Mouse (Mus musculus): ENCODE measurements around the gene BC004004.

BC004004 gene

DNA sequence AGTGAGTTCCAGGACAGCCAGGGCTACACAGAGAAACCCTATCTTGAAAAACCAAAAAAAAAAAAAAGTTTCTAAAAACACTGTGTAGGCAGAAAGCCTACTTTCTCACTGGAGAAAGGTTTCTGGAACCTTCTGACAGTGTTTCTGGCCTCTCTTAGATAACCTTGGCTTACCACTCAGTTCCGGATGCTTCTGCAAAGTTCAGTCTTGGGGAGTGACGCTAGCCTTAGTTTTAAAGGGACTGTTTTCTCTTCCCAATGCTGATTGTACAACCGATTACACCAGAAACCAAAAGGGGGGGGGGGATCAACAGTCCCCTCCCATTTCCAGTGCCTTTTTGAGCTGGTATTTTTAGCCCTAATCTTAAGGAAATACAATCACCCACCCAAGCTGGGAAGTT lies 55.0 kb downstream of the BC004004 start:
- no peak for DNase-seq (ENCODE audit: low spot score)

GRCm38 (mm10) chr17:29325831-29326230 lies 57.2 kb downstream of the BC004004 start:
- no peak for DNase-seq (ENCODE audit: low spot score)

GRCm38 (mm10) chr17:29326531-29327529 lies 58.2 kb downstream of the BC004004 start:
- DNase-seq (ENCODE audit: low spot score), result no peak

DNA sequence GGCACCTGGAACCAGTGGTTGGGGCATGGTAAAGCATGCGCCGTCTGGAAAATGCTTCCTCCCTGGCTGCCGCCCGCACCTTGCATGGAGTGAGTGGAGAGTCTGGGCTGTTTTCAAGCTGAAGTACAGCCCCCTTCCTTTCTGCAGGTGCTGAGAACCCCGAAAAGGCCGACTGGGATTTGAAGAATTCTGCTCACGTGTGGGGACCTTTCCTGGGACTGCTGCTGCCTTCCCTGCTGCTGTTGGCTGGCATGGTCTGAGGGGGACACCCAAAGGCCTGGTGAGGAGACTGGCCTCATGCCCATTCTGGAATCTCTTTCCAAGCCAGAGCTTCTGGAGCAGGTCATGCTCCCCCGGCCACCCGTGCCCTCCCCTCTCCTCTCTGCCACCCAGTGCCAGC lies 59.1 kb downstream of the BC004004 start:
- DNase-seq (ENCODE audit: low spot score), result no peak

- no peak for DNase-seq (ENCODE audit: low spot score)
Observed at GRCm38 (mm10) chr17:29330221-29330620, 61.6 kb downstream of the BC004004 start.

DNA sequence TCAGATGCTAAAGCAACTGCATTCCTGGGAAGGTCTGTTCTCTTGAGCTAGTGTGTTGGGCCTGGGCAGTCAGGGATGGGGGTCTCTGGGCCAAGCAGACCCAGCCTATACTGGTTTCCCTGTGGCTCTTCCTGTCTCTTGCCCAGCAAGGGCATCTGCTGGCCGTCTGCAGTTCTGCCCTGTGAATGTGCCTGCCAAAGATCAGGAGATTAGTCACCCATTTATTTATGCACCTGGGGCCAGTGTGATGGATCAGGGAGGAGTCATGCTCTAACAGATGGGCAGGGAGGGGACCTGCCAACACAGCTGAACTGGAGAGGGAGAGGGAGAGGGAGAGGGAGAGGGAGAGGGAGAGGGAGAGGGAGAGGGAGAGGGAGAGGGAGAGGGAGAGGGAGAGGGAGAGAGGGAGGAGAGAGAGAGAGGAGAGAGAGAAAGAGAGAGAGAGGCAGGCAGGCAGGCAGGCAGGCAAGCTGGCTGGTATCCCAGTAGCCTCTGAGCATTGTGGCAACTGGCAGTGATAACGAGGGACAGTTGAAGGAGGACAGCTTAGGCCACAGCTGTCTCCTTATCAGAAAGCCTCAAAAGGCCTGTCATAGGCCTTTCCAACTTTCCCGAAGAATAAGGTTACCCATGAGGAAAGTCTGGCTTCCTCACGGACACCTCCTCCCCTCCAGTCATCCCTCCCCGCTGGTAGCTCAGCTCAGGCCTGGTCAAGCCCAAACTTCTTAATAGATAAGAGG lies 62.3 kb downstream of the BC004004 start:
- no peak for DNase-seq (ENCODE audit: low spot score)

DNA sequence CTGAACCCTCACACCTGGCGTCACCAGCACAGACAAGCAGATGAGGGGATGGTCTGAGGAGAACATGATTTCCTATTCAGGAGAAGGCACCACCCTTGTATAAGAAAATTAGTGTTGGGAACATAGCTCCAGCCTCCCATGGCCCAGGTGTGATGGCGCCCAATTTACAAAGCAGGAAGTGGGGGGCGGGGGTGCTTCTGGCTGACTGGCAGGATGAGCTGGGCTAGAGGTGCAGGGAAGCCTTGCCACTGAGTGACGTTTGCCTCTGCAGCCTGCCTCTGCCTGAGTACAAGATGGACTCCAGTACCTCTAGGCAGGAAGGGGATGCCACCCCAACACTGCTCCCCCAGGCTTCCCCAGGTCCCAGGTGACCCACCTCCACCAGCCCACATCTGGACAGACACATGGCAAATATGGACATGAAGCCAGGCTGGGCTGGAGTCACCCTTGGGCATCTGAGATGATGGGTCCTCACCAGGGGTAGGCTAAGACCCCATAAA lies 63.6 kb downstream of the BC004004 start:
- DNase-seq (ENCODE audit: low spot score), result no peak

DNA sequence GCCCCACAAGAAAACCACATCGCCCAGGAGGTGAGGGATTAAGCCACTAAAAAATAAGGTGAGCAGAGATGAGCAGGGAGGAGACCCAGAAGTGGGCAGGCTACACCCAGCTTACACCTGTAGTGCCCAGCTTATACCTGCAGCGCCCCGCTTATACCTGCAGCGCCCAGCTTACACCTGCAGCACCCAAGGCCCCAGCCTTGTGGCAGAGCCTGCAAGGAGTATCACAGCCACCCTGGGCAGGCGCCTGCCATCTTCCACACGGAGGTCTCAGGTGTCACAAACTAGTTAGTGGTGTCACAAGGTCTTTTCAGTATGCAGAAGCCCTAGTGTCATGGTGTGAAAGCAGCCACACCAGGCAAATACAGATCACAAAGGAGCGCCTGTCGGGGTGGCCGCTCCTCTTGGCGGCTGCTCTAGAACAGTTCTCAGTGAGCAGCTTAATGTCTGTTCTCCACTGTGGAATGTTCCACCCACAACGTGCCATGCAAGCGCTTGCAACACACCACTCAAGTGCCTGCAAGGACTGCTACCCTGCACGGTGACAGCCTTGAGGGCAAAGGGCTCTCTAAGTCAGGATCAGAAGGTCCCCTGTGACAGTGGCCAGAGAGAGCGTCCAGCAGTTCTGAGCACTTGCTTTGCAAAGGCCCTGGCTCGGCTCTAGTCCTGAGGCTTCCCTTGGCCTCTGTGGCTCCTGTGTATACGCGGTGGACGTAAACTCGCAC lies 67.8 kb downstream of the BC004004 start:
- no peak for DNase-seq (ENCODE audit: low spot score)

DNA sequence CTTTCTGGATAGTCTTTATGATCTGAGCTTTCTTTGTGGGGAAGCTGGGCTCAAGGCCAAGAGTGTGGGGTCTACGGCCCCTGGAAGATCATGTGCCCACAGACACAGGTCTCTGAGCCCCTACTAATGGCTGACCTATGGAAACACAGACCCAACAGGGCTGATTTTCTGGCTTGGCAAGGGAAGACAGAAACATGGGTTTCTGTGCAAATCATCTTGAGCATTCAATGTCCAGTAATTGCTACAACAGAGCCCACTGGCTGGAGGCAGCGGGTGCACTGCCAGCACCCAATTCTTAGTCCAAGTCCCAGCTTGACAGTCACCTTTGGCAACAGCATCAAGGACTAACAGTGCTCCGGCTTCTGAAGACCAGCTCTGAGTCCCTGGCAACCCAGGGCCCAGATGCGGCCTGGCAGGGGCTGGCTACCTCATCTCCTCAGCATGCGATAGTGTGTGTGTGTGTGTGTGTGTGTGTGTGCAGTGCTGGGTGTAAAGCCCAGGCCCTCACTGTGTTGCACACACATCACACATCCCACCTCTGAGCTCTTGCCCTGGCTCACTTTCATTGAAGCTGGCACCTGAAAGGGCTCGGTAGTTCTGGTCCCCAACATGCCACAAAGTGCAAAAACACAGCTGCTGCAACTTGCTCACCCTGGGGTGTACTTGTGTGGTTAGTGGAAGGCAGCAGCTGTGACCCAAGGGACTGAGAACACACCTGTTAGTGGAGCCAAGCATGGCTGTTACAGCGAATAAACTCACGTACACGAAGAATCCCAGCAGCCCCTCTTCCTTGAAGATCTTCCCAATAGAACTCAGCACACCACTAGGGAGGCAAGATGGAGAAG lies 69.6 kb downstream of the BC004004 start:
- DNase-seq (ENCODE audit: low spot score), result no peak

- DNase-seq (ENCODE audit: low spot score), result no peak
Observed at GRCm38 (mm10) chr17:29339170-29339768, 70.7 kb downstream of the BC004004 start.

GRCm38 (mm10) chr17:29340406-29341261 lies 72.0 kb downstream of the BC004004 start:
- no peak for DNase-seq (ENCODE audit: low spot score)

DNA sequence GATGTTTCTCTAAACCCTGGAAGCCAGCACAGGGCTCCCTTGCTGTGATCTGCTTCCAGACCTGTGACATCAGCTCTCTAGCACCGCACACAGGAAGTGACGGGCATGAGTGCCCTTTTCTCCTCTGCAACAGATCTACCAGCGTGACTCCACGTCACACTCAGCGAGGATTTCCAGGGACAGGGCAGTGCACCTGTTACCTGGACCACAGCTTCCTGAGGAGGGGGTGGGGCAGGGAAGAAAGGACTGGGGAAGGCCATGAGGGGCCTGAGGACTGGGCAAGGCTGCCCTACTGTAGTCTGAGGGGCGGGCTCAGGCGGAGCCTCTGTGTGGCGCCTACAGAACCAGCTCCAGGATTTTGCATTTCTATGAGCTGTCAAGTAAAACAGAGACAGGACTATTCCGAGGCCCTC lies 73.0 kb downstream of the BC004004 start:
- no peak for DNase-seq (ENCODE audit: low spot score)

DNA sequence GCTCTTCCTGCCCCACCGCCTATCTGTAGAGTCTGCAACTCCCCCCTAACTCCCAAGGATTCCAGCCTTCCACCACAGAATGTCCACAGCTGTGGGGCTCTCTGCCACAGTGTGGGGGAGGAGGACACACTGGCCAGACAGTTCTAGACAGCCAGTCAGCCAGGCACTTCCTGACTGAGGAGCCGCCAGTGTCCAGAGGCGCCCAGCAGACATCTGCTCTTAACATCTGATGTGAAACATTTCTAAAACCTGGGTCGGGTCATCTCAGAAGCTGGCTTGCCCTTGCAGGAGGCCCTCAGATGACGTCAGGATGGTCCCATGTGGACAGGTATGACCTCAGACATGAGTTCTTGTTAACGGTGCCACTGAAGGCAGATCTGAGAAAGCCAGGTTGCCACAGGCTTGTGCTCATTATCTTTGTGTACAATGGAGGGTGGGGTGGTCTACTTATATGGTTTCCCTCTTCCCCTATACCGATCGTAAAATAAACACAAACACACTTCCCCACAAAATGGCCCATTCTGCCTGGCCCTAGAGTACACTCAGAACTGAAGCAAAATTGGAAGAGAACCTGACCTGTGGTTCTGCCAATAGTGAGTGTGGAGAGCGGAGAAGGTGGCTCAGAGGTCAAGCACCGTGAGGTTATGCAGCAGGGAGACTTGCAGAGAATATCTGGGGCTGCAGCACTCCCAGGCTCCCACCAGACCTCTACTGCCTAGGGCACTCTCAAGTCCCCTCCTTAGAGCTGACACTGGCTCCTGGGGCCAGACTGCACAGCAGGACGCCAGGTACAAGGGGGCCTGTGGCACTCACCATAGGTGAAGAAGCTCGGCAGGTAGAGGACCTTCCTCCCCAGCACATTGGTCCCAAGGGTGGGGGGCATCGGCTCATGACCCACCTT lies 73.7 kb downstream of the BC004004 start:
- no peak for DNase-seq (ENCODE audit: low spot score)

- DNase-seq (ENCODE audit: low spot score), result no peak
Observed at GRCm38 (mm10) chr17:29343241-29343640, 74.7 kb downstream of the BC004004 start.

DNA sequence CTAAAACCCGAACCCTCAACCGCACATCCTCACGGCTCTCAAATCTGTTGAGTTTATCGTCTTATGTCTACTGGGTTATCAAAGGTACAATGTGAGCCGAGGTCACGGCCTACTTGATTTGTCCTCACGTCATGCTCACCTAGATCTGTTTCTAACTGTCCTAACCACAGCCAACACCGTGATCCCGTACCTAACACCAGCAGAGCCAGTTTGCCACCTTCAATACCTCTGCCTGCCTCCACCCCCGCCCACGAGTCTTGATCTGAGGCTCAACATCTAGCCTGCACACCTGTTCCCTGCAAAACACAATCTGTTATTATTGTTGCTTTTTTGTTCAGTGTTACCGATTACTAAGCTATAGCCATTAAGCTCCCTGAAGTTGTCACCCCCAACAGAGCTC lies 76.7 kb downstream of the BC004004 start:
- no peak for DNase-seq (ENCODE audit: low spot score)

- DNase-seq (ENCODE audit: low spot score), result no peak
Observed at GRCm38 (mm10) chr17:29346496-29347125, 78.0 kb downstream of the BC004004 start.

GRCm38 (mm10) chr17:29347126-29347644 lies 78.6 kb downstream of the BC004004 start:
- DNase-seq (ENCODE audit: low spot score), result no peak

DNA sequence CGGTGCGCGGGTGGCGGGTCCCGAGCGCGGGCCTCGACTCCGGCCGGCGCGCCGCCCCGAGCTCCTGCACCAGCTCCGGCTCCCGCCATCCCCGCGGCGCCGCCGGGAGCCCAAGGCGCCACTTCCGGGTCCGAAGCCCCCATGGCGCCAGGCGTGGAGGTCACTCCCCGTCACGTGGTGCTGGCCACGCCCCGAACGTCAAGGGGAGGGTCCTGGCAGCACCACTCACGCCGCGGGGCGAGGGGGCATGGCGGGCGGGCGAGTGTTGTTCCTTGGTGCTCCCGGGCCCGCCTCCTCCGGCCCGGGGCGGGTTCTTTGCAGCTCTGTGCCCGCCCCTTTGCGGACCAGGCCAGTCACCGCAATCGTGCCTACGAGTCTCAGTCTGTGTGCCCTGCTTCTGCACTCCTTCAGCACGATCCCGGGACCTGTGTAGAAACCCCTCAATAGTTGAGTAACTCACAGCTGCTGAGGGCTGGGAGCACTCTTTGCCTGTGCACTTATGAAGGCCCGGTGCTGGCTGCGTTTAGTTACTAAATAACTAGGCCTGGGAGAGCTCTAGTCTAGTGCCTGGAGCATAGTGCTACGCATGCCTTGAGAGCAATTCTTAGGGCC lies 79.2 kb downstream of the BC004004 start, which contains the start of gene Mtch1:
Gene Mtch1 (minus strand): TSS at position 290 of the 612 bp plus-strand sequence.
- DNase-seq (ENCODE audit: low spot score), result peak; percentile 100

All from urinary bladder, postnatal 25 days (tissue).